Mouse (Mus musculus) liver, postnatal 0 days (tissue): ENCODE results near the gene Olfr806. TPM values are rescaled to one million over a fixed set of nuclear protein-coding genes. Genes with fewer than 3 reads are reported as not detected.

Experiments used
- ATAC-seq: fragments of 200-750 bp; cut with Nextera tagmentation; 2 replicates; pipeline ENCODE4 v1.8.0; 2017; ENCODE audit warnings: mild to moderate bottlenecking, moderate library complexity
- DNase-seq: peaks from one replicate; pipeline ENCODE4 v3.0.0-alpha.2; 2016
- H3K27ac ChIP-seq: fragments of 300-500 bp; sonication (generic); 2 replicates; pipeline ENCODE4 v1.5.1; 2014; ENCODE audit warnings: antibody characterized with exemption, moderate library complexity, mild to moderate bottlenecking, low read depth
- H3K27me3 ChIP-seq: fragments of 300-500 bp; sonication (generic); 2 replicates; pipeline ENCODE4 v1.6.1; 2014; ENCODE audit warnings: low read length, control low read depth, mixed read lengths; ENCODE audit not compliant: insufficient read depth
- H3K36me3 ChIP-seq: fragments of 300-500 bp; sonication (generic); replicated peaks from 2 replicates; pipeline ENCODE4 v1.6.1; 2014; ENCODE audit warnings: mild to moderate bottlenecking, control low read depth, low read length, moderate library complexity, mixed read lengths; ENCODE audit not compliant: insufficient read depth
- H3K4me1 ChIP-seq: fragments of 300-500 bp; sonication (generic); 2 replicates; pipeline ENCODE4 v1.6.1; 2014; ENCODE audit warnings: antibody characterized with exemption, mild to moderate bottlenecking, control low read depth; ENCODE audit not compliant: insufficient read depth
- H3K4me2 ChIP-seq: fragments of 300-500 bp; sonication (generic); 2 replicates; pipeline ENCODE4 v1.6.1; 2014; ENCODE audit warnings: low read depth, mild to moderate bottlenecking, low read length, moderate library complexity, mixed read lengths
- H3K4me3 ChIP-seq: fragments of 300-500 bp; sonication (generic); 2 replicates; pipeline ENCODE4 v1.5.1; 2014; ENCODE audit warnings: low read depth, low read length
- H3K9ac ChIP-seq: fragments of 300-500 bp; sonication (generic); replicated peaks from 2 replicates; pipeline ENCODE4 v1.6.1; 2014; ENCODE audit warnings: mild to moderate bottlenecking, moderate library complexity
- H3K9me3 ChIP-seq: fragments of 300-500 bp; sonication (generic); 2 replicates; pipeline ENCODE4 v1.6.1; 2016; ENCODE audit warnings: mild to moderate bottlenecking, control low read depth, low read length, mixed read lengths
- CTCF ChIP-seq: sonication (generic); IDR thresholded peaks from 2 replicates; pipeline ENCODE4 v1.5.1; 2016; ENCODE audit warnings: antibody characterized with exemption, low read depth
- EP300 ChIP-seq: IDR thresholded peaks from 2 replicates; pipeline ENCODE4 v1.6.1; 2016; ENCODE audit warnings: antibody characterized with exemption, low read depth, mild to moderate bottlenecking
- WGBS: fragments of 180-500 bp; shearing (Covaris S2); extraction: QIAGEN DNeasy Blood & Tissue Kit; methylation state at CpG from one replicate; pipeline ENCODE4 v1.1.7; 2014; ENCODE audit not compliant: insufficient replicate concordance; 5-methylcytosine and 5-hydroxymethylcytosine counted together
- polyA plus RNA-seq: library from polyadenylated mRNA; unstranded; fragments of >200 nt; fragmentation: Nextera tagmentation; extraction: Ambion mirVana; gene quantifications from 2 replicates; pipeline ENCODE4 v1.2.1, GENCODE M21; 2015

Olfr806 gene
- not detected in 2 replicates for polyA plus RNA-seq

GRCm38 (mm10) chr10:129741821-129742220 is at the start of gene Olfr806:
Gene Olfr806 (minus strand): TSS chr10:129741921.
- Histone ChIP-seq H3K4me3 (no peak within 1 kb of the TSS), H3K9me3 (no peaks in the 10 kb centered on the region), H3K27ac (no peak within 1 kb of the TSS), H3K27me3 (no peaks in the 10 kb centered on the region), H3K4me1 (no peaks in the 10 kb centered on the region), H3K9ac (no peak within 1 kb of the TSS), H3K36me3 (no peaks in the 10 kb centered on the region), H3K4me2 (no peak within 1 kb of the TSS)
- TF ChIP-seq CTCF: no peak
- DNase-seq (no peak), ATAC-seq (no peak)

GRCm38 (mm10) chr10:129778123-129778522 is 36.4 kb upstream of the Olfr806 start:
- no peak for ATAC-seq
- H3K4me3 ChIP-seq: no peak overlapping the region
- H3K36me3 ChIP-seq: no peaks in the 10 kb centered on the region
- no peaks in the 10 kb centered on the region for H3K4me1 ChIP-seq
- H3K27me3 ChIP-seq: no peaks in the 10 kb centered on the region
- TF ChIP-seq EP300 (no peak), CTCF (no peak)
- no peak overlapping the region for H3K4me2 ChIP-seq
- DNase-seq: no peak
- H3K9me3 ChIP-seq: no peaks in the 10 kb centered on the region
- no peak overlapping the region for H3K27ac ChIP-seq
- H3K9ac ChIP-seq: no peak overlapping the region

GRCm38 (mm10) chr10:129774338-129774737 is 32.6 kb upstream of the Olfr806 start, which contains the start of gene Olfr809:
Gene Olfr809 (plus strand): TSS chr10:129774638.
- H3K9ac ChIP-seq: no peak within 1 kb of the TSS
- no peak within 1 kb of the TSS for H3K4me3 ChIP-seq
- ATAC-seq (no peak), DNase-seq (no peak)
- no peaks in the 10 kb centered on the region for H3K36me3 ChIP-seq
- H3K9me3 ChIP-seq: no peaks in the 10 kb centered on the region
- no peaks in the 10 kb centered on the region for H3K27me3 ChIP-seq
- H3K4me2 ChIP-seq: no peak within 1 kb of the TSS
- no peaks in the 10 kb centered on the region for H3K4me1 ChIP-seq
- TF ChIP-seq CTCF (no peak), EP300 (no peak)
- no peak within 1 kb of the TSS for H3K27ac ChIP-seq

- H3K27me3 ChIP-seq: no peaks in the 10 kb centered on the region
- WGBS: 76% methylated on average over 1 of the region's 1 CpGs
- no peak within 1 kb of the TSS for H3K4me2 ChIP-seq
- no peak for ATAC-seq
- no peaks in the 10 kb centered on the region for H3K36me3 ChIP-seq
- no peak for DNase-seq
- TF ChIP-seq EP300 (no peak), CTCF (no peak)
- H3K9ac ChIP-seq: no peak within 1 kb of the TSS
- no peaks in the 10 kb centered on the region for H3K4me1 ChIP-seq
- H3K4me3 ChIP-seq: no peak within 1 kb of the TSS
- no peak within 1 kb of the TSS for H3K27ac ChIP-seq
- H3K9me3 ChIP-seq: no peaks in the 10 kb centered on the region
These were observed 23.5 kb upstream of the Olfr806 start, which contains the start of gene Olfr808 for GRCm38 (mm10) chr10:129765182-129765581. Gene Olfr808 (plus strand): TSS chr10:129765482.

- H3K4me1 ChIP-seq: no peaks in the 10 kb centered on the region
- ATAC-seq (no peak), DNase-seq (no peak)
- no peaks in the 10 kb centered on the region for H3K27me3 ChIP-seq
- 68% methylated on average over 1 of the region's 1 CpGs for WGBS
- no peak within 1 kb of the TSS for H3K9ac ChIP-seq
- H3K4me3 ChIP-seq: no peak within 1 kb of the TSS
- H3K4me2 ChIP-seq: no peak within 1 kb of the TSS
- H3K27ac ChIP-seq: no peak within 1 kb of the TSS
- no peaks in the 10 kb centered on the region for H3K9me3 ChIP-seq
- no peak for TF ChIP-seq CTCF
- no peak for TF ChIP-seq EP300
- H3K36me3 ChIP-seq: no peaks in the 10 kb centered on the region
These were observed 16.0 kb upstream of the Olfr806 start, which contains the start of gene Olfr807 for GRCm38 (mm10) chr10:129757693-129758092. Gene Olfr807 (minus strand): TSS chr10:129757793.

GRCm38 (mm10) chr10:129729275-129729674 is 12.4 kb downstream of the Olfr806 start, which contains the start of gene Olfr805:
Gene Olfr805 (minus strand): TSS chr10:129729375.
- no peak within 1 kb of the TSS for H3K27ac ChIP-seq
- ATAC-seq (no peak), DNase-seq (no peak)
- no peaks in the 10 kb centered on the region for H3K4me1 ChIP-seq
- H3K9me3 ChIP-seq: no peaks in the 10 kb centered on the region
- H3K4me3 ChIP-seq: no peak within 1 kb of the TSS
- no peaks in the 10 kb centered on the region for H3K27me3 ChIP-seq
- TF ChIP-seq EP300 (no peak), CTCF (no peak)
- no peaks in the 10 kb centered on the region for H3K36me3 ChIP-seq
- no peak within 1 kb of the TSS for H3K4me2 ChIP-seq
- 85% methylated on average over 2 of the region's 2 CpGs for WGBS
- H3K9ac ChIP-seq: no peak within 1 kb of the TSS

GRCm38 (mm10) chr10:129702910-129703309 is 38.8 kb downstream of the Olfr806 start, which contains the start of gene Olfr804:
Gene Olfr804 (plus strand): TSS chr10:129703210.
- Histone ChIP-seq H3K9me3 (no peaks in the 10 kb centered on the region), H3K4me2 (no peak within 1 kb of the TSS), H3K36me3 (no peaks in the 10 kb centered on the region), H3K27ac (no peak within 1 kb of the TSS), H3K27me3 (no peaks in the 10 kb centered on the region), H3K9ac (no peak within 1 kb of the TSS), H3K4me1 (no peaks in the 10 kb centered on the region), H3K4me3 (no peak within 1 kb of the TSS)
- no peak for ATAC-seq
- no peak for TF ChIP-seq CTCF
- no peak for TF ChIP-seq EP300
- no peak for DNase-seq
